Mouse (Mus musculus) adrenal gland, adult 2 months (tissue): ENCODE data around the gene Gpr61. TPM values are rescaled to one million over a fixed set of nuclear protein-coding genes. Genes with fewer than 3 reads are reported as not detected.

Source experiments
- DNase-seq: peaks from one replicate; pipeline ENCODE4 v3.0.0; 2021
- polyA plus RNA-seq: library from polyadenylated mRNA; depleted of rRNA; stranded (reverse); fragments of >200 nt; gene quantifications from 2 replicates; pipeline ENCODE4 v1.2.3, GENCODE M21; 2012
- total RNA-seq, 2 experiments: library from RNA; stranded (reverse); gene quantifications; 2 replicates each; pipeline ENCODE4 v1.2.3; 2021

Gene Gpr61
- total and polyA plus RNA-seq, 3 experiments, result 0.12 to 0.48 (median 0.20) TPM

DNA sequence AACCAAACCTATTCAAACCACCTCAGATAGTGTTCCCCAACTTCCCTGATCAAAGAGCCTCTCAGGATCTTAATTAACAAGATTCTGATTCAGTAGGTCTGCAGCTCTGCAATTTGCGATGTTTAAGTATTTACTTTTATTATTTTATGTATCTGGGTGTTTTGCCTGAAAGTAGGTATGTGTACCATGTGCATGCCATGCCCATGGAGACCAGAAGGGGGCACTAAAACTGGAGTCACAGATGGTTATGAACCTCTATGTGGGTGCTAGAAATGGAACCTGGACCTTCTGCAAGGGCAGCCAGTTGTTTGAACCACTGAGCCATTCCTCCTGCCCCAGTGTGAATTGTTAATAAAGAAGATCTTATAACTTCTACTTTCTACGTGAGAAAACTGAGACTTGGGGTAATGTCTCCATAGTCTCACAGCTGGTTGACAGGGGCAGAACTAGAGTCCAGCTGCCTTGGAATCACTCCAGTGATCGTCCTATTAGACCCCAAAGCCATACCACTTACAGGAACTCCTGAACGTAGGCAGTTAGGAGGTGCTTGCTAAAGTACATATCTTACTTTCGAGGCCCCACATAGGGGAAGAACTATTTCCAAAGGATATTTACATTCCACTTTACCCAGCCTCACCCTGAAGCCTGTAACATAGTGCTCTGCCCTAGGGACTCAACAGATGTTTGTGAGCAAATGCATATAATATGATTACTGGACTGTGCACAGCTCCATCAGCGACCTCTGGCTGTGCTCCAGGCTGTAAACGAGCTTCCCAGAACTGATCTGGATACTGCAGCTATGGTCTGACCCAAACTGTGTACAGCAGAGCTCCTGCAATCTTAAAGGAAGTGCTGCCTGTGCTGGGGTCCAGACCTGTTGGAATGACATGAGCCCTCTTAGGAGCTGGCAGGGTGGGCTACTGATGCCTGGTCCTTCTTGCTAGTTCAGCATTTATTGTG is 24.4 kb upstream of the Gpr61 start:
- DNase-seq, result no peak

DNA sequence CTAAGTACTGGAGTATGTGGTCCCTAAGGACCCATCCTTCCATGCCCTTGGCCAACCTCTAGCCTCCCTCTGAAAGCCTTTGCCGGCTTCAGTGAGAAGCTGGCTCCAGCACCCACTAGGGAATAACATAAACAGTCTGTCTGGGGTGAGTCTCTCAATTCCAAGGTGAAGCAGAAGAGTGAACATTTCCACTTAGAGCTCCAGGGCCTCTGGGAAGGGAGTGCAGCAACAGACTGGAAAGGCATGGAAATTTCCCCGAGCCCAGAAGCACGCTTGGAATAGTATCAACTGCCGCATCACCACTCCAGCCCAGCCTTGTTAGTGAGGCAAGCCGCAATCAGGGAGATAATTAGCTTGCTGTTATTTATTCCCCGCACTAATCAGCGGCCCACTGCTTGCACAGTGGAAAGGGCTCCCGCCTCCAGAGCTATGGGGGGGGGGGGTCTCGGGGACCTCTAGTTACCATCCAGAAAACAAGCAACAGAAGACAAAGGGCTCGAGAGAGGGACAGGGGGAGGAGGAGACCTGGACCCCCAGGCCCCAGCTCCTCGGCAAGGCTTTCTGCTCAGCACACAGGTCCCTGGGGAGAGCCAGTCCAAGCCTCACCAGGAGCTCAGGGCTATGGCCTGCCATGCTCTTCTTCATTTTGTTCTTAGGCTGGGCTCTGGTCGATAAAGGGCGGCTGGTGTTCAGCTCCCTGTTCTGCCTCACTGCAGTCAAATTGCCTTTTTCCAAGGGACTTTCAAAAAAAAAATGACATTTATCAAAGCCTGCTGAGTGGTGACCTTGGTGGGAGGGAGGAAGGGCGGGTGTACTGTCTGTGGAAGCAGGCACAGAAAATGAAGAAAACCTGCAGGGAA is 20.2 kb upstream of the Gpr61 start:
- DNase-seq, result peak; percentile 79

DNA sequence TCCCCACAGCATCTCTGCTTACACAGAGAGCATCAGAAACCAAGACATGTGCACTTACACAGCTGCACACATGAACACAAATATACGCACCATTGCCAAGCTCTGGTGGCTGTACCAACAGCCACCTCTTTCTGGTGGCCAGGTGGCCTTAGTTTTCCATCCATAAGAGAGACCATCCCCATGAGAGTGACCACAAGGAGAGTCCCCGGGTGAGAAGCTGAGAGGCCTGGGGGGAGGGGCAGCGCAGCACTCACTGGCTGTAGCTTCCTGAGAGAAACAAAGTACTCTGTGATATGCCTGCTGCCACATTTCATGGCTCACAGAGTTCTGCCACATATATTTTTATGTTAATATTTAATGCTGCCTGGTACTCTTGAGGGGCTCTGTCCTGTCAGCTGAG is 14.5 kb upstream of the Gpr61 start:
- no peak for DNase-seq

DNA sequence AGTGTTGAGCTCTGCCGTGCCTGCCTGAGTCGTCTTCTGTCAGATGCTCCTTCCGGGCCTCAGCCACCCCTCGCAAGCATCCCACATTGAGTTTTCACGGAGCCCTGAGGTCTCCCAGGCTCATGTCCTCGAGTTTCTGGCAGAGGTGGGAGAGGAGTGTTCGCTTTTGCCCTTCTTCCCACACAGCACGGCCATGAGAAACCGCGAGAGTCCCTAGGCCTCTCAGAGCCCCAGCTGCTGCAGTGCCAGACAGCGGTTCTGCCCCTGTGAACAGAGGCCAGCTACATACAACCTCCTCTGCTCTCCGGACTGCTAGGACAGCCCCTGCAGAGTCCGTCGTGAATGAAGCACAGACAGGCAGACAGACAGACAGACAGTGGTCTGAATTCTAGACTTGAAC is 12.8 kb upstream of the Gpr61 start:
- DNase-seq, result no peak

DNA sequence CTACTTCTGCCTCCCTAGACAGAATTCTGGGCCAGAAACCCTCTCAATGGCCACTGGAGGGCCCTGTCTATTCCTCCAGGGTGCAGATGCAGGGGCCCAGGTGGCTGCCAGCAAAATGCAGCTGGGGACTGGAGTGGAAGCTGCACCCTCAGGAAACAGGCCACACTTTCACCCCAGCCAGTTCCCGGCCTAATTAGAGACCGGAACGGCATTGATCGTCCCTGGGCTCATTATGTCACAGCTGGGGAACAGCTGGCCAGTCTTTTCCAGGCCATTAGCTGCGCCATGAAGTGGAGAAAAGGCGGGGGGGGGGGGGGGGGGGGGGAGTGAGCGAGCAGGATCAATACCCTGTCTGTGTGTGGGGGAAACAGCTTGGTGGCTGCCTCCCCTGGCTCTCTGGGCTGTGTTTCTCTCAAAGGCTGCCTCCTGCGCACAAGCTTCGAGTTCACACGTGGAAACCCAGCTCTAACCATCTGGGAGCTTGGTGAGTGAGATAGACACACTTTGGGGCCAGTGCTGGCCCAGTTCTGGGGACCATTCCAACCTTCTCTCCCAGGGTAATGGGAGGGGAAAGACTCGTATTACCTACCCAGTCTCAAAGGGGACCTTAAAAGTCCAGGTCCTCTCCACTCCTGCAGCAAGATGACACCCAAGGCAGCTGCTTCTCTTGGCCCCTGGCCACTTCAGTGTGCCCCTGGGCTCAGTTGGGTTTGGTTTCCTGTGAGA is 12.0 kb upstream of the Gpr61 start:
- DNase-seq, result no peak

DNA sequence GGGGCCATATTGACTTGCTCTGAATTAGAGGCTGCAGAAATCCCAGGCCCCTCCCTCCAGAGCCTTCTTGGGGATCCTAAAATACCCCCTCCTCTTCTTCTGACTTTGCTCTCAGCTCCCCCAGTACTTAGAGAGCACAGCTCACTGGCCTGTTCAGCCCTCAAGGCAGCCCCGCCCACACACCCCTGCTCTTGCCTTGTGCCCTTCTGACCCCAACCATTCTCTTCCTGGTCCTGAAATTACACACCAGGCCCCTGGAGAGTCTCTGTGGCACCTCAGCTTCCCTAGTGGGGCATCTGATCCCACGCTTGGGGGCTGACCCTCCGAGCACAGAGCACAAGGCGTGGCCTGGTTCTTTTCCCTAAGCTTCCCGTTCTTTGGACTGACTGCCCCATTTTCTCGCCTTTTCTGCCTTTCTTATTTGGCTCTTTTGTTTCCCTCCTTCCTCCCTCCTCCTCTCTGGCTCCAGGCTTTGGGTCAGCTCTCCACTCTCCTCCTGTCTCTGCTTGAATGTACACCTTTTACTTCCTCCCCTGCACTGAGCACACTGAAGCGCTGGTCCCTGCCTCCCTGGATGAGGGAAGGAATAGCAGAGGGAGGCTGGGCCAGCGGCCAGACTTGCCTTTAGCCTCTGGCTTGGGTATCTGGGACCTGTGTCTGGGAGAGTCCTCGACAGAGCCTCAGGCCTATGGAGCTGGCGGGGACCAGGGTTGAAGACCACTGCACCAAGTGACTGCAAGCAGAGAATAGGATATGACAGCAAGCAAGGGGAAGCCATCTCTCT is 11.0 kb upstream of the Gpr61 start:
- no peak for DNase-seq

DNA sequence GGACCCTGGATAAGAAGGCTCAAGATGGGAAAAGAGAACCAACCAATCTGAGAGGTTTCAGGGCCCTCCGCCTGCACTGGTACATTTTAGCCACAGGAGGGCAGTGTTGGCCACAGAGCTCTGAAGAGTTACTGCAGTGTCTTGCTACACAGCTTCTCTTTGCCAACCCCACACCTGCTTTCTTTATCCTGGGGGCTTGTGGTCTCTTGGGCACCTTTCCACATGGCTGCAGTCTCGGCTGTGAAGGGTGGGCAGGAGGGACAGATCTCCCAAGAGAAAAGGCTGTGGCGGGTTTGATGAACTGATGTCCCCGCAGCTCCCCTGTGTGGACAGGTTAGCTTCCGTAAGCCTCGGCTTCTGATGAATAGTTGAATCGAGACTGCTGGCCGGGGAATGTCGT is 10.1 kb upstream of the Gpr61 start:
- peak; percentile 78 for DNase-seq

DNA sequence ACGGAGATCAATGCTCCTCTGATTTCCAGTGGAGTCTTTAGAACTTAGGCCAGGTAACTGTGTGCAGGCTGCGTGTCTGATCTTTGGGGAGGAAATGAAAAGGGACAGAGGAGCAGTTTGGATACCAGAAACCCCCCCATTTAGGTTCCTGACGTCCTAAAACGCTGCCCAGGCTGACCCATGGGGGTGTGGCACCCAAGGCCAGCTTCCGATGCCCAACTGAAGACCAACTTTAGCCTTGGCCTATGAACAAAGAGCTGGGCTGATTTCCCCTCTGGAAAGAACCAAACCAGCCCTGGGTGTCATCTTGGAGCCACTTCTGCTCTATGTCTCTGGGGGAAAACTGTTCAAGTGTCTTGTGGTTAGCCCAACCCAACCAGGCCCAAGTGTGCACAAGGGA is 9.4 kb upstream of the Gpr61 start:
- DNase-seq, result no peak

DNA sequence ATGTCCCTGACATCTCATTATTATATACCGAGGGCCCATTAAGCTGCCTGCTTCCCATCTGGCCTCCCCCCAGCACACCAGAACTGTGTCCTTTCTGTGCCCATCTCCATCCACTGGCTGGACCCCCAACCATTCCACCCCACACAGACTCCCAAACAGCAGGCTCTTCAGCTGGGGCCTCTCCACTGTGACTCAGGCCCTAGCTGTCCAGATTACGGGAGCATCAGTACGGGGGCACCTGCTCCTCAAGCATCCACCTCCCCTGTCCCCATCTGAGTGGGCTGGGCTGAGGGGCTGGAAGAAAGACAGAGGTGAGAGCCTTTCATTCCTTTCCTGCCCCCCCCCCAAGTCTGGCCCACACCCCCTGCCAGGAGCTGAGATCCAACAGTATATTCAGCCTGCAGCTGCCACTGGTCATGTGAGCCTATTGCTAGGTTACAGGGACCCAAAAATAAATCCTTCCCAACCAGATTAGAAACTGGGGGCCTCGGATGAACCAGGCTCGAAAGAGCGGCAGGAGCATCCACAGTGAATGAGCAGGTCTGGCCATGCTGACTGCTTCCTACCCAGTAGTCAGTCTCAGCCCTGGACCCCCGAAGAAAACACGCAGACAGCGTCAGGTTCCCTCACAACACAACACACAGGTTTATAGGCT is 3.8 kb upstream of the Gpr61 start:
- no peak for DNase-seq

DNA sequence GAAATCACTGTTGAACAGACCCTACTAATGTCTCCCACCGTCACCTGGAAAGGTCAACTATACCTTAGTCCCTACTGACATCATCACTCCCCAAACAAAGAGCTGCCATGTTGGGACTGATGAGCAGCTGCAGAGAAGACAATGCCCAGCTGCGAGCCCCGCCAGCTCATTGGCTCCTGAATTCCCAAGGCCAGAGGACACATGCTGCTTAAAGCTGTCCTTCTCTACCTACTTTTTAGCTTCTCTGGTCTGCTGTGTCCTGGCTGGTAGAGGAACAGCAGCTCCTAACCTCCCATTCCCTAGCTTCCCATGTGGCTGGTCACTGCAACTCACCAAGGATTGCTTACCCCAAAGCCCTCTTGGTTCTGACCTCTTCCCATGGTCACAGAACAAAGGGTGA is 2.4 kb downstream of the Gpr61 start:
- no peak for DNase-seq

DNA sequence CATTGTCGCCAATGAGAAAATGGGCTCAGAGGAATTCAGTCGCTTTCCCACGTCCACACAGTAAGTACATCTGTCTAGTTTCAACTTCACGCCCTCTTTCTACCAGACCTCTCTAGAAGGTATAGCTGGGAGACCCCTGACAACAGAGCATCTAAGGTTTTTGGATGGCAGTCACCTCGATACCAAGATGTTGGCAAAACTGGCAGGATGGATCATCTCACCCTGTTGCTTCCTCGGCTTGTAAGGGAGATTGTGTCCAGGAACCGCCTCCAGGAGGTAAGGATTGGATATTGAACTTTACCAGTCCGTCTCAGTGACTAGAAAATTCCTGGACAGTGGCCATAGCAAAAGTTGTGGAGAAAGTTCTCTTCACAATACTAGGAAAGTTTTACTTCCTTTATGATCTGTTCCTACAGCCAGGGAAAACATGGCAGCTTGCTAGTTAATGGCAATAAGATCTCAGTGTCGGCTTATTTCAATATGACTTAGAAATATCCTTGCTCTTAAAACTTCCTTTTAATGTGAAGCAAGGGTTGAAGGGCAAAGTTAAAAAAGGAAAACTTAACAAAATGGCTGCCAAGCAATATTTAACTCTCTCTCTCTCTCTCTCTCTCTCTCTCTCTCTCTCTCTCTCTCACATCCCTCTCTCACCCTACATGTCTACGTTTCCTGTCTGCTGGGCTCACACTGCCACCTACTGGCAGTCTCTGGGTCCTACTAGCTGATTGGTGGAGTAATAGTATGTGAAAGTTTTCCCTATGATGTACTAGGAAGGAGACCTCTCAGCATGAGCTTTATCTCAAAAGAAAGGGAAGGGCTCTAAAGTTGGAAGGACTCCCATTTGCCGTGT is 7.1 kb downstream of the Gpr61 start:
- DNase-seq, result peak; percentile 88

DNA sequence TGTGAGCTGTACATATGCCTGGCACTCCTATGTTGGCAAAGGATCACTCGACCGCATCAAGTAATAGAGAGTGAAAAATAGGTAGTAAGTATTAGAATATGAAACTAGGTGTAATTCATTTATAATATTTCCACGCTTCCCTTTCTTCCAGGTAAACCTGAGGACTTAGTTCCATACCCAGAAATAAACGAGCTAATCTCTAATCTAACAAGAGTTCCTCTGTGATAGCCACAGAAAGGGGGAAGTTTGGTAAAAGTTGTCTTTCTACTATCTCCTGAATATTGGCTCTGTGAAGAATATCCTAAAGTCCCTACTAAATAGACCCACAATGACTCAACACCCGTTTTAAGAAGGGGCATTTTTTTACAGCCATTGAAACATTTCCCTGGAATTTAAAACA is 8.0 kb downstream of the Gpr61 start:
- DNase-seq, result no peak

DNA sequence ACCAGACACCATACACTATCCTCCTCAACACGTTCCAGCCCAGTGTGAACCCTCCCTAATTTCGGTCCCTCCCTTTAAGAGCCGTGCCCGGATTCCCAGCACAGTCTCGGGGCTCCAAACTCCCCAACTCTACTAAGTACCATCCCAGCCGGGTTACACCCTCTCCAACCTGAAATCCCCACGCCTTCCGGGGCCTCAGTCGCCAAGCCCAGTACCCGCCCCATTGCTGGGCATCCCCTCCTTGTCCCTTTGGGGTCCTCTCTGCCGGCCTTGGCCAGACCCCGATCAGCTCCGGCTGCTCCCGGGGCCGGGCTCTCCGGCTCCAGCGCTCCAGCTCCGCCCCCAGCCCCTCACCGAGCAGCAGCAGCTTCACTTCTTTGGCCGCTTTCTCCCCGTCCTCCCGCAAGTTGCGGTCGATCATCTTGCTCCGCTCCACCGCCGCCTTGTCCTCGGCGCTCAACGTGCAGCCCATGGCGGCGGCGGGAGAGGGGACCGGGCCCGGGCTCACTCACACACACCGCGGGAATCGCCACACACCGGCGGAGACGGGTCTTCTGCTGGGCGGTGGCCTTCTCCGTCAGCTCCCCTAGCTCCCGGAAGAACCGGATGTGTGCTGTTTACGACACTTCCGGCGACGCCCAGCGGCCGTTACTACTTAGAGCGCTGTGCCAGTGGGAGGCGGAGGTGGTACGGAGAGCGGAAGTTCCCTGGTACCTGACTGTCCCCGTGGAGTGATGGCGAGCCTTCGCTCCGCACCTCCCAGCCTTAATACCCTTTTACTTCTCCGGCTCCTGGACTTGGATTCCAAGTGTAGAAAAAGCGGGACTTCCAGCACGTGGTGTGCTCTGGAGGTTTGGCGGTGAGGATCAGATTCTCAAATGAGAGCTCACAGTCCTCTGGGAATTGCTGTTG is 8.9 kb downstream of the Gpr61 start, which contains the start of gene Gnai3:
Gene Gnai3, minus strand, starts transcription at position 613 of the 912 bp plus-strand sequence.
- DNase-seq, result peak; percentile 94

DNA sequence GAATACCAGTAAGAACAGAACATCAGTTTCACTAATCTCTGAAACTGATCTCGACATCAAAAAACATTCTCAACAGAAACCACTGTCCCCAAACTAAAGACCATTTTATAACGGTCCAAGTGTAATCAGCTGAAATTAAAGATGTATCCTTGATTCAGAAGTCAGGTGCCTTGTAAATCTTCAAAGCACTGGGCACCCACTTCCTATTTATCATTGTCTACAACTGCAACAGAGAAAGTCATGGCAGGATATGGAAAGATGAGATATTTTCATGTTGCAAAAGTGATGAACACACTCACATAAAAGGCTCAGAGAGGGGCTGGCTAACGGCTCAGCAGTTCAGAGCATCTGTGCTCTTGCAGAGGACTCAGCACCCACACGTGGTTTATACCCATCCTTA is 13.9 kb downstream of the Gpr61 start:
- DNase-seq, result no peak

DNA sequence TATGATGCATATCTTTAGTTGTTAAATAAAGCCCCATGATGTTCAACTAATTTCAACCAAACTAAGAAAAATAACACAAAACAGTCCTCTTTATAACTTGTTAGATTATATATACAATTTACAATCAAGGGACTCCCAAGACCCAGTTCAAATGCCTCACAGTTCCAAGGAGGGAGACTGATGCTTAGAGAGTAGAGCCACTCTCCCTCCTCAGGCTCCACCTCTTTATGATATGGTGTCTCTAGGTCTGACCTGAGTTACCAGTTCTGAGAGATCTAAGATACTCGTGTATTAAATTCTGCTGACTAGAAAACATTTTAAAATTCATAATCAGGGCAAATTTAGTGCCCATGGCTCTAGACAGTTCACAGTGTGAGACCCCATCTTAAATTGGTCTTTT is 15.6 kb downstream of the Gpr61 start:
- no peak for DNase-seq

DNA sequence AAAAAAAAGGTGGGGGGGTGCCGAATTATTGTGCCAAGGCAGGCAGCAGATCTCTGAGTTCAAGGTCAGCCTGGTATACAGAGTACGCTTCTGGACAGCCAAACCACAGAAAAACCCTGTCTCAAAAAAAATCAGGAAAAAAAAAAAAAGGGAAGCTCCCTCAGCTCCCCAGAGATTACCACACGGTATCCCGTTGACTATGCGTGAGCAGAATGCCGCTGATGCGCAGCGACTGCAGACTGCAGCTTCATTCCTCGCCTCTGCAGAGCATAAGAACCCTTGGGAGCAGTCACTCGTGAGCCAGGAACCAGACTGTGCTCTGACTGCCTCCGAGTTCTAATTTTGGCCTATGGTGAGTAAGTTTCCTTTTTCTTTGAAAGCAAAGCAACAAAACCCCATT is 20.0 kb downstream of the Gpr61 start:
- DNase-seq, result peak; percentile 62

DNA sequence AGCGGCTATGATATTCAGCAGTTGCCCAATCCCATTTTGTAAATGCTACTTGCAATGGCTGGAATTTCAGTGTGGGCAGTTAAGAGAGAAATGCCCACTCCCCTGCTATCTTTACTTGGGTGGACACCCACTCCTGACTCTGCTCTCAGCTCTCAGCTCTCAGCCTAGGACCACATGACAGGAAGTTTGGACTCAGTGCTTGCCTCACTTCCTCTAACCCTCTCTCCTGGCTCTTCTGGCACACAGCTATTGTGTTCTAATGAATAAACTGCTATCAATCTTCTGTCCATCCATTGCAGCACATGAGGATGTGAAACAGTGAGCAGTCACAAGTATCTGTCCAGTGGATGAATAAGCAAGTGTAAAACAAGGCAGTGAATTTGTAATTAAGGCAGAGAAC is 22.2 kb downstream of the Gpr61 start:
- no peak for DNase-seq

DNA sequence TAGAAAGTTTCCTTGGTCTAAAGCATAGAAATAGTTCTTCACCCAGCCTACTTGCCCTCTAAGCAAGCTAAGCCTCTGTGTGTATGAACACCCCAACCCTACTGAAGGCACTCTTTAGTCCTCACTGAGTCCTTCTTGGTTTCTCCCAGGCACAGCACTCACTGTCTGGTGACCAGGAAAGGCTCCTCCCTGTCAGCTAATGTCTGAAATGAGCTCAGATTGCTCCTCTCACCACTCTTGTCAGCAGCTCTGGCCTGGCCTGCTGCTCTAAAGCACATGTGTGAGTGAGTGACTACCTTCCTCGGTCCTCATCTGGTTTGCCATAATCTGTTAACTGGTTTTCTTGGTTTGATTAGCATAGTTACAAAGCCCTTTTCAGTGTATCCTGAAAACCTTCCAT is 22.9 kb downstream of the Gpr61 start:
- DNase-seq, result no peak

DNA sequence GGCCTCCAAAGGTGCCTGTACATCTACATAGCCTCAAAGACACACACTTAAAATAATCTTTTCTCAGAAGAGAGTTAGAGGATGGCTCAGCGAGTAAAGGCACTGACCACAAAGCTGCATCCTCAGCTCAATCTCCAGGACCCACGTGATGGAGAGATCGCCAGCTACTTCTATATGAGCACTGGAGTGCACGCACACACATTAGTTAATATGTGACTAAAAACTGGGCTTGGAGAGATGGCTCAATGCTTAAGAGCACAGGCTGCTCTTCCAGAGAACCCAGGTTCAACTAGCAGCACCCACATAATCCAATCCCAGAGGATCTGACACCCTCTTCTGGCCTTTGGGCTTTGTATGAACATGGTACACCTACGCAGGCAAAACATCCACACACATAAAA is 23.5 kb downstream of the Gpr61 start:
- no peak for DNase-seq
